Mouse (Mus musculus): ENCODE results near the gene Zbtb20. TPM values are rescaled to one million over a fixed set of nuclear protein-coding genes. Genes with fewer than 3 reads are reported as not detected.

The Zbtb20 gene
- polyA plus RNA-seq (2012; rRNA removed): 50.6 and 76.7 TPM in 2 replicates

DNA sequence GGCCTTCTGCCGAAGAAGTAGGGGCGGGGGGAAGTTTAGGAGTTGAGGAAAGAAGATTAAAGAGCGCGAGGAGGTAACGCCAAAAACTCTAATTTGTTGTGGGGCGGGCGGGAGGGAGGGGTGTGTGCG, at the start of gene Zbtb20:
Gene Zbtb20 (plus strand): TSS at position 30 of the 129 bp plus-strand sequence.

GRCm38 (mm10) chr16:43663978-43664579, 788.4 kb downstream of the Zbtb20 start, which contains the start of gene Tigit:
Gene Tigit, minus strand, starts transcription at chr16:43664146.

